Mouse (Mus musculus): ENCODE measurements around the gene Neu3.

- TF ChIP-seq CTCF (IDR thresholded peaks at IDR 0.05): no peak
- no peak for TF ChIP-seq POLR2A (IDR thresholded peaks at IDR 0.05; ENCODE audit: insufficient read depth, low read depth, low read length)
These were observed 47.7 kb upstream of the Neu3 start for GRCm38 (mm10) chr7:99875891-99876290.
